Comparison of ENCODE assay signal across 14 mouse cellular contexts in genomic region chr17:27977008-27977636, GRCm38 (mm10).
"Had no signal": no experiment of that assay in that cellular context is flagged by ENCODE, and none has a peak within 500 bp of the region (broad histone marks: within the 10 kb centered on the region; RNA-seq: fewer than 3 reads in every experiment).

No protein-coding gene starts in this region.

- H3K9me3 ChIP-seq: limb, embryonic 12.5 days; liver, embryonic 13.5 days; lung, embryonic 15.5 days; midbrain, embryonic 13.5 days; neural tube, embryonic 15.5 days; stomach, embryonic 15.5 days had no signal

- H3K4me1 ChIP-seq: lung, embryonic 15.5 days; midbrain, embryonic 13.5 days; neural tube, embryonic 15.5 days had no signal

- H3K27ac ChIP-seq: limb, embryonic 12.5 days; liver, embryonic 13.5 days; lung, embryonic 15.5 days; midbrain, embryonic 13.5 days; neural tube, embryonic 15.5 days; stomach, embryonic 15.5 days had no signal

- H3K9ac ChIP-seq: limb, embryonic 12.5 days; liver, embryonic 13.5 days; liver, postnatal 0 days; lung, embryonic 15.5 days; midbrain, embryonic 13.5 days; neural tube, embryonic 15.5 days; stomach, embryonic 15.5 days had no signal

- ATAC-seq: intestine, postnatal 0 days; liver, postnatal 0 days; midbrain, embryonic 13.5 days had no signal

- H3K27me3 ChIP-seq: limb, embryonic 12.5 days; liver, embryonic 13.5 days; lung, embryonic 15.5 days; midbrain, embryonic 13.5 days; neural tube, embryonic 15.5 days; stomach, embryonic 15.5 days had no signal

- H3K4me2 ChIP-seq: limb, embryonic 12.5 days; liver, embryonic 13.5 days; lung, embryonic 15.5 days; midbrain, embryonic 13.5 days; neural tube, embryonic 15.5 days; stomach, embryonic 15.5 days had no signal

- H3K4me3 ChIP-seq: limb, embryonic 12.5 days; liver, embryonic 13.5 days; lung, embryonic 15.5 days; midbrain, embryonic 13.5 days; myocyte; neural tube, embryonic 15.5 days; stomach, embryonic 15.5 days had no signal

- DNase-seq: kidney, adult 8-10 months; kidney, postnatal 25 days; liver; liver, embryonic 13.5 days; liver, postnatal 0 days; lung, postnatal 14 days; thymus, postnatal 36 days had no signal
